Mouse (Mus musculus) bone marrow macrophage, adult 2 months (primary cell): ENCODE results near the gene Ppp1cb. TPM values are rescaled to one million over a fixed set of nuclear protein-coding genes. Genes with fewer than 3 reads are reported as not detected.
A peak's percentile ranks its signal among the peaks of the same experiment; 100 is the strongest.

Source experiments
- H3K27ac ChIP-seq: 2 replicates; pipeline ENCODE4 v1.5.1; 2012; ENCODE audit warnings: low read depth, low read length; ENCODE audit not compliant: insufficient read depth
- H3K4me1 ChIP-seq: 2 replicates; pipeline ENCODE4 v1.6.1; 2012; ENCODE audit warnings: low read length; ENCODE audit not compliant: control insufficient read depth, insufficient read depth
- H3K4me3 ChIP-seq: 2 replicates; pipeline ENCODE4 v1.5.1; 2012; ENCODE audit warnings: mild to moderate bottlenecking, low read length, moderate library complexity; ENCODE audit not compliant: insufficient read depth
- CTCF ChIP-seq: IDR thresholded peaks from 2 replicates; pipeline ENCODE4 v1.5.1; 2012; ENCODE audit warnings: low read depth, mild to moderate bottlenecking, low read length, moderate library complexity
- POLR2A ChIP-seq: IDR thresholded peaks from 2 replicates; pipeline ENCODE4 v1.6.1; 2012; ENCODE audit warnings: mild to moderate bottlenecking, low read depth, low read length, borderline replicate concordance
- polyA plus RNA-seq: library from polyadenylated mRNA; stranded (reverse); fragments of >200 nt; gene quantifications from 2 replicates; pipeline ENCODE4 v1.2.4, GENCODE M21; 2012; ENCODE audit not compliant: missing spikeins, insufficient read depth, insufficient read length

Gene Ppp1cb
- 177 and 202 TPM in 2 replicates for polyA plus RNA-seq

DNA sequence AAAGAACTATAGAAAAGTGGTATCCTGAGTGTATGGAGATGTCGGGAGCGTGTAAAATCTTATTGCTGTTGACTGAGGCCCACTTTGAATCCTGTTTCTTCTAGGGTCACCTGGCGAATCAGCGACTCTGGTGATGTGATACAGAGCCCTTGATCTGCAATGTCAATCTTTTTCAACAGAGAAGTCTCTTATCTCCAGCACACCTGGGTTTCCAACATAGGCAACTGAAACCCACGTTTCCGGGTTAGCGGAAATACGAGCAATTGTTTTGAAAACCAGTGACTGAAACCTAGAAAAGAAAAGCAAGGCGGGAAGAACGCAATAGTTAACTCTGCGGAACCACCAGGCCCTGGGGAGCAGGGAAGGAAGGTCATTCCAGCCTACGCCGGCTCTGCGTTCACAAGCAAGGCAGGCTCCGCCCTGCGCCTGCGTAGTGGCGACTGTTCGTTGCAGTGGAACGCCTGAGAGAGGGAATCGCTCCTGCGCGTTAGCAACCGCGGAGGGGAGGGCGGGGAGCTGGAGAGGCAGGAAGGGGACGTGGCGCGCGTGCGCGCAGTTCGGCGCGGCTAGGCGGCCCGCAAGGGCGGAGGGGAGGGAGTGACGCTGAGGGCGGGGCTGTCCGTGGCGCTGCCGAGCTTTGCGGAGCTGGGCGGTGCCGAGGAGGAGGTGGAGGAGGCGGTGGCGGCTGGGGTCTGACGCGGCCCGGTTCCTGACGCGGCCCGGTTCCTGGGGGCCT is at the start of gene Ppp1cb:
Gene Ppp1cb (plus strand): TSS at position 436 of the 736 bp plus-strand sequence.
- peak within 1 kb of the TSS; percentile 99 for H3K4me3 ChIP-seq
- H3K27ac ChIP-seq: peak within 1 kb of the TSS; percentile 78
- peaks cover 13% of the 10 kb centered on the region for H3K4me1 ChIP-seq
- no peak for TF ChIP-seq CTCF
- TF ChIP-seq POLR2A: no peak

DNA sequence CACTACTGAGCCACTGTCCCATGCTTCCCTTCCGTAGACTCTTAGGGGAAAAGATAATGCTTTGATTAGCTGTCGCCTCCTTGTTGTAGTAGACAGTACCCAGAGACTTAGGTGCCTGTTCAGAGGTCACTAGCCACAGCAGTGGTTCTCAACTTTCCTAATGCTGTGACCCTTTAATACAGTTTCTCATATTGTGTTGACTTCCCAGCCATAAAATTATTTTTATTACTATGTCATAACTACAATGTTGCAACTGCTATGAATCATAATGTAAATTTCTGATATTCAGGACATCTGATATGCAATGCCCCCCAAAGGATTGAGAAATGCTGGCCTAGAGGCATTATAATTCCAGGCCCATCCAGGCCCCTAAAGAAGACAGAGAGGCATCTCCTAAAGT is 48.9 kb upstream of the Ppp1cb start:
- TF ChIP-seq CTCF (no peak), POLR2A (no peak)
- Histone ChIP-seq H3K4me1 (peaks cover 7% of the 10 kb centered on the region), H3K4me3 (no peak overlapping the region), H3K27ac (no peak overlapping the region)

DNA sequence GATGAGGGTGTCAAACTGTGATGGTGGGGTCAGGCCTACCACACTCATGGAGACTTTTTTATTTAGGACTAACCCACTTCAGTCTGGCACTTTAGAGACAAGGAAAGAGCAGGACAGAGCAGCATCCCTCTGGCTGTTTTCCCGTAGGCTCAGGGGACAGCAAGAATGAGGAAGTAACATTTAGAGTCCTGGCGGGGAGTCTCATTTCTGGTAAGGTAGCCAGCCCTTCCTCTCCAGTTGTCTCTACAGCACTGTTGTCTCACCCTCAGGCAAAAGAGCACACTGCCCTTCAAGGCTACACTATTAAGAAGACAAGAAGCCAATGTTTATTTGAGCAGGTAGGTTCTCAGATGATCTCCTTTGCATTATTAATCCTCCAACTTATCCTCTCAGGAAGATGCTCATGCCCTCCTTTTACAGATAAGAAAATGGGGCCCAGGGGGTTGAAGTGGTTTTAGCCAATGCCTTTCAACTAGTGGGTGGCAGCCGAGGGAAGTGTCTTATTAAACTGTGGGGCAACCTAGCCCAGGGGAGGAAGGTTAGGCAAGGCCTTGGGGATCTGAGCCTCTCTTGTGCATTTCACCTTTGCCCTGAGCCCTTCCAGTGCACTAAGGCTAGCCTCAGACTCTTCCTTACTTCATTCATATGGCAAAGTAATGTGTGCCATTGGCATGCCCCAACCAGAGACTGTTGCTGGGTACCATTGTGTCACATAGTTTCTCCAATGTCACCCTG is 47.5 kb upstream of the Ppp1cb start:
- TF ChIP-seq POLR2A: no peak
- TF ChIP-seq CTCF: no peak
- H3K4me3 ChIP-seq: no peak overlapping the region
- peaks cover 7% of the 10 kb centered on the region for H3K4me1 ChIP-seq
- no peak overlapping the region for H3K27ac ChIP-seq

DNA sequence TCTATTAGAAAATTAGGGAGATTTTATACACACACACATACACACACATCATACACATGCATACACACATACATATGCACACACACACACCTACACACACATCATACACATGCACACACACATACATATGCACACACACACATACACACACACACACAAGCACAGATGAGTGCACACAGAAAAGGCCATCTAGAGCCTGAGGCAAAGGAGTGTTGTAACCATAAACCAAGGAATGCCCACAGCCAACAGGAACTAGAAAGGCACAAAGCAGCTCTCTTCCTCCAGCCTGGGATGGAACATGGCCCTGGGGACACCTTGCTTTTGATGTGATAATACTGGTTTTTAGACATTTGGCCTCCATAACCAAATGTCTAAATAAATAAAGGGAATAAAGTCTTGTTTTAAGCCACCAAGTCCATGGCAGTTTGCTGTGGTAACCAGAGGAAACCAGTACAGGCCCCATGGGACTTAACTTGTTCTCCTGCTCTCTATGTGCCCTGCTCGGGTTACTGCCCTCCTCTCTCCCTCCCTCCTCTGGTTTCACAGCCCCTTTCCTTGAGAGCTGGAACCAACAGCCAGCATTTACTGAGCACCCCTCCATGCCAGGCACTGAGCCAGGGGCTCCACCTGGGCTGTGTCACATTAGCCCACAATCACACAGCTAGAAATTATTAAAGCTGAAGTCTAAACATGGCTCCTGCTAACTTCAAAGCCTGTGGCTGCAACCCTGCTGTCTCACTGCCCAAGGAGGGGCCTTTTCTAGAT is 46.3 kb upstream of the Ppp1cb start:
- no peak for TF ChIP-seq CTCF
- no peak for TF ChIP-seq POLR2A
- Histone ChIP-seq H3K4me1 (peaks cover 7% of the 10 kb centered on the region), H3K27ac (no peak overlapping the region), H3K4me3 (no peak overlapping the region)

GRCm38 (mm10) chr5:32413083-32413482 is 45.6 kb upstream of the Ppp1cb start:
- peaks cover 7% of the 10 kb centered on the region for H3K4me1 ChIP-seq
- no peak overlapping the region for H3K4me3 ChIP-seq
- TF ChIP-seq CTCF (no peak), POLR2A (no peak)
- no peak overlapping the region for H3K27ac ChIP-seq

- no peak overlapping the region for H3K4me3 ChIP-seq
- TF ChIP-seq POLR2A (no peak), CTCF (no peak)
- H3K4me1 ChIP-seq: peaks cover 7% of the 10 kb centered on the region
- no peak overlapping the region for H3K27ac ChIP-seq
Observed at GRCm38 (mm10) chr5:32413569-32413968, 45.1 kb upstream of the Ppp1cb start.

GRCm38 (mm10) chr5:32414461-32414985 is 44.1 kb upstream of the Ppp1cb start:
- no peak overlapping the region for H3K4me3 ChIP-seq
- H3K27ac ChIP-seq: no peak overlapping the region
- TF ChIP-seq CTCF (no peak), POLR2A (no peak)
- H3K4me1 ChIP-seq: peaks cover 5% of the 10 kb centered on the region; the same call in 1 of the 2 replicates

DNA sequence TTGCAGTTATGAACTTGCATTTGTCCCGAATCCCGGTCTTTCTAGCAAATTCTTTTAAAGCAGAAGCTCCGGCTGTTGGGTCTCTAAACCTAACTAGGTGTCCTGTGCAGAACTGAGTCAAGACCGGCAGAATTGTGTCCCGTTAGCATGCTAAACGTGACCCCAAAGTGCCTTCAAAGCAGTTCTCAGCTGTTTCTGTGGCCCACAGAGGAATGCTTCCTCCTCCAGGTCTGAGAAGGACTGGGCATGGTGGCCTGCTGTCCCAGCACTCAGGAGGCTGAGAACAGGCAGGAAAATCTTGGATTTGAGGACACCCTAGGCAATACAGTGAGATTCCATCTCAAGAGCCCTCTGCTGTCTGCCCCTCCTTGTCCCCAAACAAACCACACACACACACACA is 43.1 kb upstream of the Ppp1cb start:
- H3K4me1 ChIP-seq: no peaks in the 10 kb centered on the region
- no peak overlapping the region for H3K4me3 ChIP-seq
- TF ChIP-seq CTCF: no peak
- TF ChIP-seq POLR2A: no peak
- H3K27ac ChIP-seq: no peak overlapping the region

- Histone ChIP-seq H3K27ac (no peak overlapping the region), H3K4me3 (no peak overlapping the region)
- TF ChIP-seq POLR2A: no peak
- TF ChIP-seq CTCF: no peak
Observed at GRCm38 (mm10) chr5:32416881-32417280, 41.8 kb upstream of the Ppp1cb start.

GRCm38 (mm10) chr5:32422081-32422589 is 36.5 kb upstream of the Ppp1cb start:
- H3K4me1 ChIP-seq: no peaks in the 10 kb centered on the region
- H3K27ac ChIP-seq: no peak overlapping the region
- TF ChIP-seq POLR2A (no peak), CTCF (no peak)
- no peak overlapping the region for H3K4me3 ChIP-seq

More at GRCm38 (mm10) chr5:32416881-32417280, 41.8 kb upstream of the Ppp1cb start:
- no peaks in the 10 kb centered on the region for H3K4me1 ChIP-seq
